Mouse (Mus musculus): ENCODE results near the gene Usp32.

GRCm38 (mm10) chr11:85138776-85139474 is 1.0 kb downstream of the Usp32 start:
- TF ChIP-seq CTCF (IDR thresholded peaks at IDR 0.05; ENCODE audit: low read depth): no peak
- TF ChIP-seq EP300 (IDR thresholded peaks at IDR 0.05; ENCODE audit: low read depth): no peak

All from heart, postnatal 0 days (tissue).